Mouse (Mus musculus) mouse trophoblast stem cell (cell line): ENCODE data around the gene Znrd1as.

Experiments
- in situ Hi-C, 2 experiments: fragments of 300-500 bp; cut with MseI, MboI; formaldehyde crosslinking; loops; 2 replicates in 1 of 2; 3 replicates in 1 of 2; pipeline ENCODE4 v1.15.1; 2025

Gene Znrd1as

GRCm38 (mm10) chr17:36957999-36958743 is at the start of gene Znrd1as, which contains the start of gene Znrd1:
TSS of gene Znrd1as (plus strand) at chr17:36958592.
TSS of gene Znrd1 (minus strand) at chr17:36958559.
- in situ Hi-C loops = no loop called here

GRCm38 (mm10) chr17:36909802-36910201 is 48.6 kb upstream of the Znrd1as start:
- in situ Hi-C loops = loop anchor here (25.0 kb wide), 1 partner anchor 302 kb away; the partner anchor contains the start of genes Olfr94 (in 2 of the 2), Olfr95 (in 2 of the 2) and Olfr96 (in 2 of the 2)

- in situ Hi-C loops = loop anchor here (25.0 kb wide), 1 partner anchor 300 kb away; the partner anchor contains the start of genes Olfr94 (in 2 of the 2), Olfr95 (in 2 of the 2) and Olfr96 (in 2 of the 2)
Measured at GRCm38 (mm10) chr17:36912031-36912430, 46.4 kb upstream of the Znrd1as start.

GRCm38 (mm10) chr17:36914108-36914507 is 44.3 kb upstream of the Znrd1as start:
- in situ Hi-C loops = loop anchor here (25.0 kb wide), 1 partner anchor 298 kb away; the partner anchor contains the start of genes Olfr94 (in 2 of the 2), Olfr95 (in 2 of the 2) and Olfr96 (in 2 of the 2)

- in situ Hi-C loops = loop anchor here (5.0 to 25.0 kb wide), 2 partner anchors 82 to 297 kb away; partner anchors contain the start of genes Olfr94 (in 2 of the 2), Olfr95 (in 2 of the 2) and Olfr96 (in 2 of the 2)
Measured at GRCm38 (mm10) chr17:36915076-36915475, 43.3 kb upstream of the Znrd1as start.

GRCm38 (mm10) chr17:36920239-36920638 is 38.2 kb upstream of the Znrd1as start:
- in situ Hi-C loops = loop anchor here (25.0 kb wide), 1 partner anchor 292 kb away; the partner anchor contains the start of genes Olfr94 (in 2 of the 2), Olfr95 (in 2 of the 2) and Olfr96 (in 2 of the 2)

- in situ Hi-C loops = loop anchor here (25.0 kb wide), 1 partner anchor 290 kb away; the partner anchor contains the start of genes Olfr94 (in 2 of the 2), Olfr95 (in 2 of the 2) and Olfr96 (in 2 of the 2)
Measured at GRCm38 (mm10) chr17:36922715-36923114, 35.7 kb upstream of the Znrd1as start.

GRCm38 (mm10) chr17:36923491-36923890 is 34.9 kb upstream of the Znrd1as start:
- in situ Hi-C loops = loop anchor here (25.0 kb wide), 1 partner anchor 289 kb away; the partner anchor contains the start of genes Olfr94 (in 2 of the 2), Olfr95 (in 2 of the 2) and Olfr96 (in 2 of the 2)

- in situ Hi-C loops = no loop called here
Measured at GRCm38 (mm10) chr17:36927496-36928120, 30.8 kb upstream of the Znrd1as start.

- in situ Hi-C loops = no loop called here
Measured at GRCm38 (mm10) chr17:36929236-36929932, 29.0 kb upstream of the Znrd1as start.

GRCm38 (mm10) chr17:36930233-36930632 is 28.2 kb upstream of the Znrd1as start:
- in situ Hi-C loops = no loop called here

GRCm38 (mm10) chr17:36931130-36931529 is 27.3 kb upstream of the Znrd1as start:
- in situ Hi-C loops = no loop called here

- in situ Hi-C loops = no loop called here
Measured at GRCm38 (mm10) chr17:36931806-36932205, 26.6 kb upstream of the Znrd1as start.

- in situ Hi-C loops = no loop called here
Measured at GRCm38 (mm10) chr17:36938056-36938455, 20.3 kb upstream of the Znrd1as start.

- in situ Hi-C loops = no loop called here
Measured at GRCm38 (mm10) chr17:36942391-36942790, 16.0 kb upstream of the Znrd1as start.

GRCm38 (mm10) chr17:36942791-36943471 is 15.5 kb upstream of the Znrd1as start, which contains the start of gene Rnf39:
TSS of gene Rnf39 (plus strand) at chr17:36942918.
- in situ Hi-C loops = no loop called here

- in situ Hi-C loops = no loop called here
Measured at GRCm38 (mm10) chr17:36943691-36944090, 14.7 kb upstream of the Znrd1as start.

- in situ Hi-C loops = no loop called here
Measured at GRCm38 (mm10) chr17:36944121-36944775, 14.1 kb upstream of the Znrd1as start.

GRCm38 (mm10) chr17:36947051-36947819 is 11.2 kb upstream of the Znrd1as start:
- in situ Hi-C loops = no loop called here
